Mouse (Mus musculus): ENCODE results near the gene Arl9. TPM values are rescaled to one million over a fixed set of nuclear protein-coding genes. Genes with fewer than 3 reads are reported as not detected.

Gene Arl9
- total and polyA plus RNA-seq, 2 experiments from 2014 or later: not detected

DNA sequence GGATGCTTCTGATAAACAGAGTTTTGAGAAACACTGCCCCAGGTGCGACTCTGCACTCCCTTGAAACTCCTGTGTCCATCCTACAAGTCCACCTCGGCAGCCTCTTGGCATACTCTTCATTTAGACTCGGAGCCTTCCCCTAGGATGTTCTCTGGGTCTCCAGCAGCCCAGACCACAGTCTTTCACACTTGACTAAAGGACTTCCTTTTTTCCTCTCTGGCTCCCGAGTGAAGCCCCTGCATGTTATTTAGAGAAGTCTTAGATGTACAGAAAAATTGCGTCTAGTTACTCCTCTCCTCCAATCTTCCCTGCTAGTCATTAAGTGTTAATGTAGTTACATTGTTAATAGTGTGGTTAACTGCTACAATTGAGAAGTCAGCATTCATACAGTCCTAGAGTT lies 40.5 kb downstream of the Arl9 start:
- Histone ChIP-seq H3K36me3 (replicated peaks; ENCODE audit: control insufficient read depth, insufficient read depth, low read length) (no peaks in the 10 kb centered on the region), H3K4me3 (ENCODE audit: low read depth, low read length) (no peak overlapping the region), H3K9ac (replicated peaks; ENCODE audit: low read depth, low read length) (no peak overlapping the region), H3K27me3 (ENCODE audit: control insufficient read depth, insufficient read depth, low read length) (no peaks in the 10 kb centered on the region), H3K27ac (ENCODE audit: low read depth) (no peak overlapping the region), H3K4me2 (ENCODE audit: low read depth, low read length) (no peak overlapping the region), H3K4me1 (ENCODE audit: control insufficient read depth, insufficient read depth) (no peaks in the 10 kb centered on the region), H3K9me3 (replicated peaks; ENCODE audit: control insufficient read depth, low read length) (no peaks in the 10 kb centered on the region)
- TF ChIP-seq CTCF (IDR thresholded peaks at IDR 0.05; ENCODE audit: low read depth) (no peak), EP300 (IDR thresholded peaks at IDR 0.05; ENCODE audit: low read depth) (no peak)
- DNase-seq (ENCODE audit: low spot score) (no peak), ATAC-seq (ENCODE audit: insufficient read depth, low read depth) (no peak)
- WGBS: 60% methylated on average over 5 of the region's 5 CpGs

DNA sequence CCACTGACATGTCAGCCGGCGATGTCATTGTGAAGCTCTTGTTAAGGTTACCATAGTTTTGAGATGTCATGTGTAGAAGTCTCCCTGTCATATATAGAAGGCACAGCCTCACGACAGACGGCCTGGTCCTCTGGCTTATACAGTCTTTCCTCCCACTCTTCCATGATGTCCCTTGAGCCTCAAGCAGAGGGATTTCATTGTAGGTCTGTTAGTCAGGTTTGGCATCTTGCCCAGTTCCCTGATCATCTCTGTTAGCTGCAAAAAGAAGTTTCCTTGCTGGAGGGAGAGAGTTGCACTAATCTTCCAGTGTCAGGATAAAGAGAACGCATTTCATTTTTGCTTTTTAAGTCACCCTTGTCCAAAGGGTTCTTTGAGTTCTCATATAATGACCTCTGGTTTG lies 48.8 kb downstream of the Arl9 start:
- H3K27me3 ChIP-seq (ENCODE audit: control insufficient read depth, insufficient read depth, low read length): no peaks in the 10 kb centered on the region
- H3K4me2 ChIP-seq (ENCODE audit: low read depth, low read length): no peak overlapping the region
- H3K27ac ChIP-seq (ENCODE audit: low read depth): no peak overlapping the region
- DNase-seq (ENCODE audit: low spot score): no peak
- TF ChIP-seq CTCF (IDR thresholded peaks at IDR 0.05; ENCODE audit: low read depth) (no peak), EP300 (IDR thresholded peaks at IDR 0.05; ENCODE audit: low read depth) (no peak)
- no peak overlapping the region for H3K4me3 ChIP-seq (ENCODE audit: low read depth, low read length)
- 0 out of 2 replicates have a peak, but pooled peaks cover 8% of the 10 kb centered on the region for H3K9me3 ChIP-seq (replicated peaks; ENCODE audit: control insufficient read depth, low read length)
- no peaks in the 10 kb centered on the region for H3K4me1 ChIP-seq (ENCODE audit: control insufficient read depth, insufficient read depth)
- ATAC-seq (ENCODE audit: insufficient read depth, low read depth): no peak
- H3K36me3 ChIP-seq (replicated peaks; ENCODE audit: control insufficient read depth, insufficient read depth, low read length): no peaks in the 10 kb centered on the region
- H3K9ac ChIP-seq (replicated peaks; ENCODE audit: low read depth, low read length): no peak overlapping the region
- WGBS: 74% methylated on average over 5 of the region's 5 CpGs

GRCm38 (mm10) chr5:77056881-77057440 lies 53.1 kb downstream of the Arl9 start:
- WGBS: 85% methylated on average over 12 of the region's 12 CpGs
- H3K36me3 ChIP-seq (replicated peaks; ENCODE audit: control insufficient read depth, insufficient read depth, low read length): no peaks in the 10 kb centered on the region
- ATAC-seq (ENCODE audit: insufficient read depth, low read depth) (no peak), DNase-seq (ENCODE audit: low spot score) (no peak)
- H3K9ac ChIP-seq (replicated peaks; ENCODE audit: low read depth, low read length): no peak overlapping the region
- H3K27me3 ChIP-seq (ENCODE audit: control insufficient read depth, insufficient read depth, low read length): no peaks in the 10 kb centered on the region
- 0 out of 2 replicates have a peak, but pooled peaks cover 8% of the 10 kb centered on the region for H3K9me3 ChIP-seq (replicated peaks; ENCODE audit: control insufficient read depth, low read length)
- no peak overlapping the region for H3K27ac ChIP-seq (ENCODE audit: low read depth)
- no peak for TF ChIP-seq EP300 (IDR thresholded peaks at IDR 0.05; ENCODE audit: low read depth)
- TF ChIP-seq CTCF (IDR thresholded peaks at IDR 0.05; ENCODE audit: low read depth): no peak
- no peaks in the 10 kb centered on the region for H3K4me1 ChIP-seq (ENCODE audit: control insufficient read depth, insufficient read depth)
- H3K4me3 ChIP-seq (ENCODE audit: low read depth, low read length): no peak overlapping the region
- no peak overlapping the region for H3K4me2 ChIP-seq (ENCODE audit: low read depth, low read length)

Other genes starting within 250 kb of the Arl9 start
- gene Aasdh, start 98.5 kb upstream of the Arl9 start, total RNA-seq (2014; rRNA removed; ENCODE audit: low replicate concordance): 12.1 and 16.4 TPM in 2 replicates
- gene Aasdh, start 98.5 kb upstream of the Arl9 start, polyA plus RNA-seq (2015; fragmentation: Nextera tagmentation; extraction: Ambion mirVana): 8.7 and 9.6 TPM in 2 replicates
- 173 and 191 TPM in 2 replicates for gene Paics, start 52.7 kb upstream of the Arl9 start, total RNA-seq (2014; rRNA removed; ENCODE audit: low replicate concordance)
- 168 and 171 TPM in 2 replicates for gene Paics, start 52.7 kb upstream of the Arl9 start, polyA plus RNA-seq (2015; fragmentation: Nextera tagmentation; extraction: Ambion mirVana)
- gene Ppat, start 52.5 kb upstream of the Arl9 start, total RNA-seq (2014; rRNA removed; ENCODE audit: low replicate concordance): 15.7 and 16.2 TPM in 2 replicates
- gene Ppat, start 52.5 kb upstream of the Arl9 start, polyA plus RNA-seq (2015; fragmentation: Nextera tagmentation; extraction: Ambion mirVana): 20.2 and 24.2 TPM in 2 replicates
- 21.8 and 37.8 TPM in 2 replicates for gene Srp72, start 29.4 kb upstream of the Arl9 start, total RNA-seq (2014; rRNA removed; ENCODE audit: low replicate concordance)
- 32.2 and 36.3 TPM in 2 replicates for gene Srp72, start 29.4 kb upstream of the Arl9 start, polyA plus RNA-seq (2015; fragmentation: Nextera tagmentation; extraction: Ambion mirVana)
- gene Thegl, start 12.0 kb downstream of the Arl9 start, total RNA-seq (2014; rRNA removed; ENCODE audit: low replicate concordance): not detected in 2 replicates
- not detected in 2 replicates for gene Thegl, start 12.0 kb downstream of the Arl9 start, polyA plus RNA-seq (2015; fragmentation: Nextera tagmentation; extraction: Ambion mirVana)
- 510 and 558 TPM in 2 replicates for gene Hopx, start 111.1 kb downstream of the Arl9 start, total RNA-seq (2014; rRNA removed; ENCODE audit: low replicate concordance)
- 41.0 and 42.6 TPM in 2 replicates for gene Hopx, start 111.1 kb downstream of the Arl9 start, polyA plus RNA-seq (2015; fragmentation: Nextera tagmentation; extraction: Ambion mirVana)
- gene Spink2, start 207.4 kb downstream of the Arl9 start, total RNA-seq (2014; rRNA removed; ENCODE audit: low replicate concordance): 22.6 TPM in 1 of 2 replicates, not detected in the other
- 1.5 and 2.1 TPM in 2 replicates for gene Spink2, start 207.4 kb downstream of the Arl9 start, polyA plus RNA-seq (2015; fragmentation: Nextera tagmentation; extraction: Ambion mirVana)